Mouse (Mus musculus) cerebellum, adult 2 months (tissue): ENCODE measurements around the gene Olfr6.

Experiments
- CTCF ChIP-seq: fragments of 200-500 bp; IDR thresholded peaks from 2 replicates; pipeline ENCODE4 v1.5.1; 2011; ENCODE audit warnings: low read depth, mild to moderate bottlenecking, control low read depth, low read length, moderate library complexity, borderline replicate concordance; ENCODE audit not compliant: insufficient read depth
- POLR2A ChIP-seq: fragments of 200-500 bp; IDR thresholded peaks from 2 replicates; pipeline ENCODE4 v1.6.1; 2011; ENCODE audit warnings: low read length, control low read depth, borderline replicate concordance; ENCODE audit not compliant: insufficient read depth

- TF ChIP-seq CTCF = no peak
- TF ChIP-seq POLR2A = no peak
Observed at GRCm38 (mm10) chr7:106907676-106908075, 56.1 kb downstream of the Olfr6 start, which contains the start of gene Olfr1532-ps1.
